Mouse (Mus musculus) G1E (cell line): ENCODE results near the gene Ifnar2. TPM values are rescaled to one million over a fixed set of nuclear protein-coding genes. Genes with fewer than 3 reads are reported as not detected.

ENCODE experiments used
- ATAC-seq: 2 replicates; pipeline ENCODE4 v1.8.0; 2016; ENCODE audit warnings: mild to moderate bottlenecking; ENCODE audit not compliant: insufficient number of reproducible peaks, poor library complexity, low FRiP score, severe bottlenecking; ENCODE audit errors: extremely low read depth
- DNase-seq: peaks from one replicate; pipeline ENCODE4 v3.0.0; 2012; ENCODE audit warnings: low spot score
- H3K27me3 ChIP-seq: 2 replicates; pipeline ENCODE4 v1.6.1; 2012; ENCODE audit warnings: mild to moderate bottlenecking, low read length, inconsistent platforms; ENCODE audit not compliant: insufficient read depth
- H3K36me3 ChIP-seq: replicated peaks from 2 replicates; pipeline ENCODE3; 2012; ENCODE audit warnings: mild to moderate bottlenecking, inconsistent platforms
- H3K4me1 ChIP-seq: 2 replicates; pipeline ENCODE4 v1.6.1; 2012; ENCODE audit warnings: low read depth, low read length, inconsistent platforms, mixed read lengths; ENCODE audit not compliant: insufficient read depth
- H3K4me3 ChIP-seq: 2 replicates; pipeline ENCODE4 v1.5.1; 2012; ENCODE audit warnings: low read depth, mild to moderate bottlenecking, inconsistent platforms, low read length, moderate library complexity, mixed read lengths
- H3K9me3 ChIP-seq: replicated peaks from 2 replicates; pipeline ENCODE4 v1.6.1; 2012; ENCODE audit warnings: inconsistent platforms
- CTCF ChIP-seq: IDR thresholded peaks from 2 replicates; pipeline ENCODE4 v1.5.1; 2012; ENCODE audit warnings: low read depth, low read length, inconsistent platforms, mixed read lengths
- GATA1 ChIP-seq: IDR thresholded peaks from 2 replicates; pipeline ENCODE4 v1.6.1; 2012; ENCODE audit warnings: borderline replicate concordance, low read length, inconsistent platforms, mixed read lengths
- GATA2 ChIP-seq: IDR thresholded peaks from 2 replicates; pipeline ENCODE4 v1.6.1; 2012; ENCODE audit warnings: low read depth, low read length, inconsistent platforms, borderline replicate concordance
- POLR2AphosphoS5 ChIP-seq: IDR thresholded peaks from 2 replicates; pipeline ENCODE4 v1.6.1; 2012; ENCODE audit warnings: low read depth, low read length, inconsistent platforms; ENCODE audit not compliant: insufficient replicate concordance
- TAL1 ChIP-seq: conservative IDR thresholded peaks from 2 replicates; pipeline ENCODE4 v1.6.1; 2012; ENCODE audit warnings: low read depth, low read length, inconsistent platforms, mixed read lengths
- polyA plus RNA-seq: library from polyadenylated mRNA; stranded (reverse); fragments of >175 nt; gene quantifications from 2 replicates; pipeline ENCODE4 v1.2.3, GENCODE M21; 2012
- total RNA-seq, 2 experiments: library from RNA; stranded (forward) in 1 of 2; stranded (reverse) in 1 of 2; fragments of 200-1000 nt in 1 of 2; fragments of >200 nt in 1 of 2; fragmentation: Nextera tagmentation in 1 of 2; gene quantifications; 2 replicates each; pipeline ENCODE4 v1.2.3; 2014 to 2017

Ifnar2 gene
- total and polyA plus RNA-seq, 3 experiments = 27.3 to 186 (median 67.3) TPM

DNA sequence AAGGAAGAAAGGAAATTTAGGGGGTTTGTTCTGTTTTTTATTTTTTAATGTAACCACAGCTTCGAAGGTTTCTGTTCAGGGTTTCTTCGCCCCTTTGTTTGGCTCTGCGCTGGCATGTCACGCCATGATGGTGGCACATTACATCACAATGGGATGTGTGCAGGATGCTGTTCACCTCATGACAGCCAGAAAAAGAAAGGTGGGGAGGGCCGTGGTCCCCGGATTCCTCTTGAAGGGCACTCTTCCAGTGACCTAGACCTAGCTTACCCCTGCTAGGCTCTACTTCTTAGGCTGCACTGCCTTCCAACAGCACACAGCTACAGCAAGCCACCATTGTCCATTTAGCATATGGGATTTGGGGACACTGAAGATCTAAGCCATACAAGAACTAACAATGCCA is 53.2 kb downstream of the Ifnar2 start:
- H3K27me3 ChIP-seq = no peaks in the 10 kb centered on the region
- peaks cover 11% of the 10 kb centered on the region; the same call in 1 of the 2 replicates for H3K4me1 ChIP-seq
- no peaks in the 10 kb centered on the region; the same call in 1 of the 2 replicates for H3K9me3 ChIP-seq
- peaks cover 79% of the 10 kb centered on the region for H3K36me3 ChIP-seq
- no peak for TF ChIP-seq CTCF
- TF ChIP-seq TAL1 = no peak
- no peak for TF ChIP-seq POLR2AphosphoS5
- no peak for TF ChIP-seq GATA1
- TF ChIP-seq GATA2 = no peak
- DNase-seq (no peak), ATAC-seq (no peak)
- H3K4me3 ChIP-seq = no peak overlapping the region

GRCm38 (mm10) chr16:91426586-91426985 is 54.0 kb downstream of the Ifnar2 start:
- peaks cover 73% of the 10 kb centered on the region for H3K36me3 ChIP-seq
- TF ChIP-seq GATA2 (no peak), CTCF (no peak), POLR2AphosphoS5 (no peak), GATA1 (no peak), TAL1 (no peak)
- H3K27me3 ChIP-seq = no peaks in the 10 kb centered on the region
- no peaks in the 10 kb centered on the region; the same call in 1 of the 2 replicates for H3K9me3 ChIP-seq
- ATAC-seq (no peak), DNase-seq (no peak)
- no peak overlapping the region for H3K4me3 ChIP-seq
- H3K4me1 ChIP-seq = peaks cover 11% of the 10 kb centered on the region; the same call in 1 of the 2 replicates

DNA sequence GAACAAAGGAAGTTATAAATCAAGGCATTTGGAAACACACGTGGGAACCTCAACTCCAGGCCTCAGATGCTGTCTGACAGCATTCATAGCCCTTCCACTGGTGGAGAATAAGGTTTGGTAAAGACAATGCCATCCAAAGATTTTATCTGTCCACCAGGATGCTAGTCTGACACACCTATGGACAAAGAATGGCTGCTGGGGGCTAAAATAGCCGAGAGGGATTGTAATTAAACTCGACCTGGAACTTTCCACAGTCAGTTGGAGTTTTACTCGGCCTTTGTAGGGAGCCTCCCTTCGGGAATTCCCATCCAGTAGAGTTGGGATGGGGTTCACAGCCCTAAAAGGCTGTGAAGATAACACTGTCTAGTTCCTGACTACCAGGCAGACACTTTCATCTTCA is 54.9 kb downstream of the Ifnar2 start:
- no peak for DNase-seq
- no peaks in the 10 kb centered on the region for H3K27me3 ChIP-seq
- TF ChIP-seq TAL1 (no peak), CTCF (no peak), GATA2 (no peak), GATA1 (no peak), POLR2AphosphoS5 (no peak)
- peaks cover 65% of the 10 kb centered on the region for H3K36me3 ChIP-seq
- H3K4me1 ChIP-seq = peaks cover 12% of the 10 kb centered on the region; the same call in 1 of the 2 replicates
- ATAC-seq = no peak
- H3K4me3 ChIP-seq = no peak overlapping the region
- no peaks in the 10 kb centered on the region; the same call in 1 of the 2 replicates for H3K9me3 ChIP-seq

- ATAC-seq = no peak
- Histone ChIP-seq H3K4me3 (no peak overlapping the region), H3K27me3 (no peaks in the 10 kb centered on the region), H3K36me3 (peaks cover 56% of the 10 kb centered on the region), H3K4me1 (peaks cover 20% of the 10 kb centered on the region), H3K9me3 (no peaks in the 10 kb centered on the region; the same call in 1 of the 2 replicates)
- DNase-seq = no peak
- TF ChIP-seq GATA1 = no peak
Measured at GRCm38 (mm10) chr16:91428259-91428865, 55.8 kb downstream of the Ifnar2 start.

GRCm38 (mm10) chr16:91432720-91433328 is 60.2 kb downstream of the Ifnar2 start:
- TF ChIP-seq CTCF = no peak
- TF ChIP-seq TAL1 = no peak
- TF ChIP-seq GATA1 = no peak
- no peak for TF ChIP-seq POLR2AphosphoS5
- Histone ChIP-seq H3K27me3 (no peaks in the 10 kb centered on the region), H3K4me1 (peaks cover 45% of the 10 kb centered on the region), H3K4me3 (no peak overlapping the region), H3K36me3 (peaks cover 20% of the 10 kb centered on the region), H3K9me3 (no peaks in the 10 kb centered on the region; the same call in 1 of the 2 replicates)
- DNase-seq (no peak), ATAC-seq (no peak)

DNA sequence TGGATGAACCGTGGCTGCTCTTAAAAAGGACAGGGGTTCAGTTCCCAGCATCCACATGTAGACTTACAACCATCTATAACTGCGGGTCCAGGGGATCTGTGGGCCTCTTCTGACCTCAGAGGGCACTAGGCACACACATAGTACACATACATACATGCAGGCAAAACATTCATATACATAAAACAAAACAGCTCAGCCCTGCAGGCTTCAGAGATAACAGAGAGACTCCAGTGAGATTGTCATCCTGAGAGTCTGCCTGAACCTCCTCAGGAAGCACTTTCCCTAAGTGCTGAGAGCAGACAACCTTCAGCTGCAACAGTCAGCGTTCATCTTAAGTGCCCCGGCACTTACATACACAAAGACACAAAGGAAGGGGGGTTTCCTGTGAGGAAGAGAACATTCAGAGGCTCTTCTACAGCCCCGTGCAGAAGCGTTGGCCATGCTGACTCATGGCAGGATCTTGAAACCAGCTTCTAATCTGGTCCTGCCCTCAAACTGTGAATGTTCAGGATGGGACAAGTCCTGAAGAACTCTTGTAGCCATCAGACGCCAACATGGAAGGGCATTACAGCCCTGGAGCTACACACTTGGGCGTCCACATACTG is 60.8 kb downstream of the Ifnar2 start:
- TF ChIP-seq TAL1 (no peak), GATA2 (no peak)
- peak; percentile 37 for ATAC-seq
- H3K4me3 ChIP-seq = no peak overlapping the region
- peaks cover 13% of the 10 kb centered on the region for H3K36me3 ChIP-seq
- DNase-seq = no peak
- H3K27me3 ChIP-seq = no peaks in the 10 kb centered on the region
- peaks cover 49% of the 10 kb centered on the region for H3K4me1 ChIP-seq
- H3K9me3 ChIP-seq = no peaks in the 10 kb centered on the region; the same call in 1 of the 2 replicates
